8 mouse cellular contexts compared by ENCODE assay signal in the genomic region with DNA sequence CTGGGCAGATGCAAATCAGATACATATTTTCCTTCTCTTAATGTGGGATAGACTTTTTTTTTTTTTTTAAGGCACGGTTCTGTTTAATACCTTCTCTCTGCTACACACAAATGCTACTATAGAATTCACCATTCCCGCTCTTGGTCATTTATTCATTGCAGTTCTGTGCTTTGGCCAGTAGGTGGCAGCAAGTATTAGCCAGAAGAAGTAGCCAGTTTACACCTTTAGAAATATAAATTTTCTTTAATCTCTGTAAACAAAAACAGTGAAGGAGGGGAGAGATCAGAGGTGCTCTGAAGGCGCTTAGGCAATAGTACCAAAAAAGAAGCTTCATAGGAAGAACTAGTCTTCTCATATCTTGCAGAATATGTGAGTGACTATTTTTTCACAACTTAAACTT. TPM values are rescaled to one million over a fixed set of nuclear protein-coding genes. Genes with fewer than 3 reads are reported as not detected.
DNase-seq lines count a peak whose midpoint lies in the region; ATAC-seq and TF ChIP-seq lines count a peak whose summit lies in the region.

No protein-coding gene starts in this region.

- H3K9me3 ChIP-seq in forebrain, postnatal 0 days (ENCODE audit: low read length), result no peaks in the 10 kb centered on the region
- H3K9me3 ChIP-seq in forebrain, embryonic 10.5 days, result no peaks in the 10 kb centered on the region

- no peak overlapping the region for H3K27ac ChIP-seq in forebrain, postnatal 0 days (ENCODE audit: low read depth, low read length)
- H3K27ac ChIP-seq in forebrain, embryonic 10.5 days, result no peak overlapping the region

- no peak overlapping the region for H3K9ac ChIP-seq in forebrain, postnatal 0 days

- no peaks in the 10 kb centered on the region for H3K36me3 ChIP-seq in forebrain, postnatal 0 days (ENCODE audit: insufficient read depth)
- H3K36me3 ChIP-seq in forebrain, embryonic 10.5 days (replicated peaks), result no peaks in the 10 kb centered on the region

- H3K4me3 ChIP-seq in forebrain, postnatal 0 days (ENCODE audit: low read depth, low read length), result no peak overlapping the region
- H3K4me3 ChIP-seq in forebrain, embryonic 10.5 days, result no peak overlapping the region

- no peak overlapping the region for H3K4me2 ChIP-seq in forebrain, postnatal 0 days (ENCODE audit: low read depth)

- DNase-seq in forebrain, postnatal 0 days, result peak; percentile 79
- no peak for DNase-seq in forebrain, embryonic 10.5 days (ENCODE audit: extremely low spot score, low spot score)
- peak; percentile 19 for DNase-seq in right cerebral cortex, adult 18-20 months
- no peak for DNase-seq in right cerebral cortex, postnatal 36 days (ENCODE audit: low spot score in 2 of 2)
- peak; percentile 64 to 70 for DNase-seq in cerebellum, postnatal 10 days
- peak; percentile 56 for DNase-seq in kidney, adult 9 months

- no peaks in the 10 kb centered on the region for H3K4me1 ChIP-seq in forebrain, postnatal 0 days (ENCODE audit: insufficient read depth)
- peaks cover 5% of the 10 kb centered on the region; the same call in 1 of the 2 replicates for H3K4me1 ChIP-seq in forebrain, embryonic 10.5 days

- peak; percentile 81 for TF ChIP-seq CTCF in forebrain, postnatal 0 days (IDR thresholded peaks at IDR 0.05; ENCODE audit: low read depth)

- ATAC-seq in forebrain, postnatal 0 days, result peak; percentile 3; the same call in 1 of the 2 replicates
- ATAC-seq in megakaryocyte progenitor cell, adult 5-6 weeks (replicated peaks; ENCODE audit: poor library complexity), result peak; percentile 81
- ATAC-seq in erythroid progenitor cell, adult 5-6 weeks (replicated peaks; ENCODE audit: low FRiP score, poor library complexity, severe bottlenecking), result no peak

- 4% methylated on average over 3 of the region's 3 CpGs for WGBS in forebrain, postnatal 0 days
- 7% methylated on average over 3 of the region's 3 CpGs for WGBS in forebrain, embryonic 10.5 days

- H3K27me3 ChIP-seq in forebrain, postnatal 0 days (ENCODE audit: insufficient read depth, low read length), result no peaks in the 10 kb centered on the region
- no peaks in the 10 kb centered on the region for H3K27me3 ChIP-seq in forebrain, embryonic 10.5 days (ENCODE audit: poor library complexity, severe bottlenecking)

RNA-seq across cellular contexts. Expression of a gene that starts 22.0 kb away (rescaled TPM):
- 19.2 and 23.5 TPM in 2 replicates for total RNA-seq in forebrain, postnatal 0 days (2014; rRNA removed)
- polyA plus RNA-seq in forebrain, postnatal 0 days (2015; fragmentation: Nextera tagmentation; extraction: Ambion mirVana), result 3.2 and 5.4 TPM in 2 replicates
- 11.4 and 12.7 TPM in 2 replicates for polyA plus RNA-seq in forebrain, embryonic 10.5 days (2016; fragmentation: Nextera tagmentation; extraction: Ambion mirVana)
- 50.9 and 67.2 TPM in 2 replicates for total RNA-seq in megakaryocyte progenitor cell, adult 5-6 weeks (2015)
- 51.8 and 72.8 TPM in 2 replicates for total RNA-seq in megakaryocyte progenitor cell, adult 5-6 weeks (2017)
- 69.2 and 84.3 TPM in 2 replicates for total RNA-seq in erythroid progenitor cell, adult 5-6 weeks (2015; ENCODE audit: low replicate concordance)
- 71.3 and 125 TPM in 2 replicates for total RNA-seq in erythroid progenitor cell, adult 5-6 weeks (2017; ENCODE audit: low replicate concordance)

Comparison
In these comparisons a context has a peak if more than half of its experiments do, and no peak if none do; other contexts are left out.
1. DNase-seq: peak in forebrain, postnatal 0 days (single experiment), right cerebral cortex, adult 18-20 months (single experiment), cerebellum, postnatal 10 days (2 of 2) and kidney, adult 9 months (single experiment); none in forebrain, embryonic 10.5 days (single experiment) and right cerebral cortex, postnatal 36 days (0 of 2).